Mouse (Mus musculus): ENCODE data around the gene Cage1. TPM values are rescaled to one million over a fixed set of nuclear protein-coding genes. Genes with fewer than 3 reads are reported as not detected.
A peak's percentile ranks its signal among the peaks of the same experiment; 100 is the strongest.

Cage1 gene
- total and polyA plus RNA-seq, 2 experiments from 2014 or later, result 0.99 to 1.2 TPM

DNA sequence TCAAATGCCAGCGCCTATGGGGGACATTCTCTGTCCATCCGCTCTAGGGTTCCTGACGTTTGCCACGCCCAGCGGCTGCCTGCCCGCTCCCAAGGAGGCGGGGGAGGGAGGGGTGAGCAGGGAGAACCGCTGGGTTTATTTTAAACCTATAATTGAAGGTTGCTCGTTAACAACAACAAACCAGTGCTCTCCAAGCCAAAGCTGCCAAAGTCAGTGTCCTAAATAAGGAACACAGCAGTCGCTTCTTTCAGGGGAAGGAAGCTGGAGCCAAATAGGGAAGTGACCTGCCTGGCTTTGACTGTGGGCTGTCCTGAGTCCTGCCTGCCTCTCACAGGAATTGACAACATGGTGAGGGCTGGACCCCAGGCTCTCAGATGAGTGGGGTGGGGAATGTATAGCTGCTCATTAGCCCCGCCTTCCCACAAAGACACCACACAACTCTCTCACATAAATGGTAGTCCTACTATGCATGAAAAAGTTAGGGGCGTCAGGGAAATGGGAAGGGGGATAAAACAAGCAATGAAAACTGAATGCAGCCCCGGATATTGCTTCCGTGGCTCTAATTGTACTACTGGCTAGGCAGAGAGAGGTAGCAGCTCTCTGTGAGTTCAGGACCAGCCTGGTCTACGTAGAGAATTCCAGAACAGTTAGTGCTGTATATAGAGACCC is 77.5 kb downstream of the Cage1 start:
- Histone ChIP-seq H3K27me3 (ENCODE audit: control insufficient read depth, insufficient read depth, low read length) (no peaks in the 10 kb centered on the region), H3K9me3 (replicated peaks; ENCODE audit: control insufficient read depth, low read length) (no peaks in the 10 kb centered on the region), H3K9ac (replicated peaks; ENCODE audit: low read depth, low read length) (no peak overlapping the region), H3K4me2 (ENCODE audit: low read depth, low read length) (no peak overlapping the region), H3K4me1 (ENCODE audit: control insufficient read depth, insufficient read depth) (peaks cover 12% of the 10 kb centered on the region), H3K27ac (ENCODE audit: low read depth) (no peak overlapping the region), H3K4me3 (ENCODE audit: low read depth, low read length) (no peak overlapping the region), H3K36me3 (replicated peaks; ENCODE audit: control insufficient read depth, insufficient read depth, low read length) (no peaks in the 10 kb centered on the region)
- DNase-seq (ENCODE audit: low spot score), result no peak
- TF ChIP-seq EP300 (IDR thresholded peaks at IDR 0.05; ENCODE audit: low read depth) (no peak), CTCF (IDR thresholded peaks at IDR 0.05; ENCODE audit: low read depth) (no peak)
- WGBS, result 67% methylated on average over 15 of the region's 15 CpGs
- peak; percentile 21; the same call in 1 of the 2 replicates for ATAC-seq (ENCODE audit: insufficient read depth, low read depth)

- no peak for DNase-seq (ENCODE audit: low spot score)
- peaks cover 5% of the 10 kb centered on the region; the same call in 1 of the 2 replicates for H3K4me1 ChIP-seq (ENCODE audit: control insufficient read depth, insufficient read depth)
- H3K4me3 ChIP-seq (ENCODE audit: low read depth, low read length), result no peak overlapping the region
- TF ChIP-seq EP300 (IDR thresholded peaks at IDR 0.05; ENCODE audit: low read depth) (no peak), CTCF (IDR thresholded peaks at IDR 0.05; ENCODE audit: low read depth) (no peak)
- no peak for ATAC-seq (ENCODE audit: insufficient read depth, low read depth)
- no peak overlapping the region for H3K27ac ChIP-seq (ENCODE audit: low read depth)
- H3K27me3 ChIP-seq (ENCODE audit: control insufficient read depth, insufficient read depth, low read length), result no peaks in the 10 kb centered on the region
- H3K4me2 ChIP-seq (ENCODE audit: low read depth, low read length), result no peak overlapping the region
- WGBS, result 65% methylated on average over 18 of the region's 18 CpGs
- H3K9me3 ChIP-seq (replicated peaks; ENCODE audit: control insufficient read depth, low read length), result no peaks in the 10 kb centered on the region
- H3K36me3 ChIP-seq (replicated peaks; ENCODE audit: control insufficient read depth, insufficient read depth, low read length), result no peaks in the 10 kb centered on the region
- no peak overlapping the region for H3K9ac ChIP-seq (replicated peaks; ENCODE audit: low read depth, low read length)
Measured at GRCm38 (mm10) chr13:37958498-37959238, 78.2 kb downstream of the Cage1 start.

Small RNAs within 50 kb of the gene (microRNA-seq; reads per million reads assigned to microRNA genes)
- not detected for gene Gm27387

Other genes with a start within 250 kb of the Cage1 start
- 16.6 and 19.1 TPM in 2 replicates for gene Ssr1, start 42.9 kb downstream of the Cage1 start, total RNA-seq (2014; rRNA removed; ENCODE audit: low replicate concordance)
- gene Ssr1, start 42.9 kb downstream of the Cage1 start, polyA plus RNA-seq (2015; fragmentation: Nextera tagmentation; extraction: Ambion mirVana), result 50.7 and 53.6 TPM in 2 replicates
- gene Riok1, start 74 bp downstream of the Cage1 start, total RNA-seq (2014; rRNA removed; ENCODE audit: low replicate concordance), result 21.8 and 33.1 TPM in 2 replicates
- gene Riok1, start 74 bp downstream of the Cage1 start, polyA plus RNA-seq (2015; fragmentation: Nextera tagmentation; extraction: Ambion mirVana), result 18.1 and 18.2 TPM in 2 replicates
- 160 and 181 TPM in 2 replicates for gene Dsp, start 114.2 kb upstream of the Cage1 start, total RNA-seq (2014; rRNA removed; ENCODE audit: low replicate concordance)
- gene Dsp, start 114.2 kb upstream of the Cage1 start, polyA plus RNA-seq (2015; fragmentation: Nextera tagmentation; extraction: Ambion mirVana), result 36.7 and 46.0 TPM in 2 replicates
- 8.3 and 8.9 TPM in 2 replicates for gene Snrnp48, start 167.9 kb upstream of the Cage1 start, total RNA-seq (2014; rRNA removed; ENCODE audit: low replicate concordance)
- 15.0 and 18.9 TPM in 2 replicates for gene Snrnp48, start 167.9 kb upstream of the Cage1 start, polyA plus RNA-seq (2015; fragmentation: Nextera tagmentation; extraction: Ambion mirVana)